ENCODE assay signal across 16 mouse cellular contexts in the genomic region with DNA sequence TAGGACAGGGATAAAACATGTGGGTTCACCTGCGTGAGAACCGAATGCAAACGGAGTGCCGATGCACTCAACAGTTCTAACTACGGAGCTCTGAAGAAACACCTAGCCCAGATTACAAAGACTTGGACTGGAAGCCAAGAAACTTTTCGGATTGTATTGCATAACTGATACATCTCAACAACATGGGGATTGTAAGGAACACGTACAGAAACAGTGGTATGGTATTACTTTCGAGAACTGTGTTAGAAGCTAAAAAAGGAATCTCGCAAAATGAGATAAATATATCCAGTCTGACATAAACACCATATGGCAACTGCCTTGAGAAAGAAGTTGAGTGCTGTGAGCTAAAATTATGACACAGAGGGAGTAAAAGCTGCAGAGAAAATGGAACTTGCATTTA.
DNase-seq lines count a peak whose midpoint lies in the region; ATAC-seq and TF ChIP-seq lines count a peak whose summit lies in the region.
"Had no signal": no experiment of that assay in that cellular context is flagged by ENCODE, and none has a peak within 500 bp of the region (broad histone marks: within the 10 kb centered on the region; RNA-seq: fewer than 3 reads in every experiment).

No protein-coding gene starts in this region.

- WGBS in heart, adult 2 months: 66% methylated on average over 9 of the region's 9 CpGs
- WGBS in heart, embryonic 16.5 days: 76% methylated on average over 9 of the region's 9 CpGs
- WGBS in lung, postnatal 0 days: 65% methylated on average over 9 of the region's 9 CpGs

- H3K27ac ChIP-seq in heart, adult 2 months: peak overlapping the region; percentile 80; the same call in 1 of the 2 replicates
- H3K27ac ChIP-seq in heart, embryonic 16.5 days (ENCODE audit: low read length): peak overlapping the region; percentile 74
- no peak overlapping the region for H3K27ac ChIP-seq in lung, postnatal 0 days (ENCODE audit: low read length)
- H3K27ac ChIP-seq: embryonic facial prominence, embryonic 10.5 days; forebrain, embryonic 13.5 days; liver, embryonic 14.5 days; midbrain, embryonic 12.5 days; neural tube, embryonic 12.5 days had no signal

- no peak overlapping the region for H3K9ac ChIP-seq in heart, adult 2 months (ENCODE audit: low read depth, low read length)
- H3K9ac ChIP-seq in heart, embryonic 16.5 days (ENCODE audit: low read length): peak overlapping the region; percentile 36; the same call in 1 of the 2 replicates
- H3K9ac ChIP-seq in lung, postnatal 0 days (replicated peaks; ENCODE audit: low read depth): no peak overlapping the region
- H3K9ac ChIP-seq: forebrain, embryonic 13.5 days; liver, embryonic 14.5 days; lung, embryonic 15.5 days; midbrain, embryonic 12.5 days; neural tube, embryonic 12.5 days had no signal

- H3K79me2 ChIP-seq in heart, adult 2 months (replicated peaks; ENCODE audit: control insufficient read depth, insufficient read depth, low read length): 0 out of 2 replicates have a peak, but pooled peaks cover 2% of the 10 kb centered on the region

- H3K36me3 ChIP-seq in heart, adult 2 months (ENCODE audit: control insufficient read depth, insufficient read depth, low read length): peaks cover 8% of the 10 kb centered on the region
- H3K36me3 ChIP-seq in heart, embryonic 16.5 days (ENCODE audit: control insufficient read depth, insufficient read depth): peaks cover 6% of the 10 kb centered on the region
- peaks cover 6% of the 10 kb centered on the region; the same call in 1 of the 2 replicates for H3K36me3 ChIP-seq in lung, postnatal 0 days (ENCODE audit: insufficient read depth, low read length)

- no peak overlapping the region for H3K4me3 ChIP-seq in heart, adult 2 months
- no peak overlapping the region for H3K4me3 ChIP-seq in heart, embryonic 16.5 days (ENCODE audit: low read length)
- no peak overlapping the region for H3K4me3 ChIP-seq in lung, postnatal 0 days (ENCODE audit: low read depth, low read length)
- H3K4me3 ChIP-seq: embryonic facial prominence, embryonic 10.5 days; forebrain, embryonic 13.5 days; lung, embryonic 15.5 days; midbrain, embryonic 12.5 days; neural tube, embryonic 12.5 days had no signal

- H3K9me3 ChIP-seq in heart, embryonic 16.5 days (replicated peaks; ENCODE audit: control insufficient read depth, low read length): no peaks in the 10 kb centered on the region
- no peaks in the 10 kb centered on the region for H3K9me3 ChIP-seq in lung, postnatal 0 days (ENCODE audit: low read length)
- H3K9me3 ChIP-seq: embryonic facial prominence, embryonic 10.5 days; forebrain, embryonic 13.5 days; lung, embryonic 15.5 days; midbrain, embryonic 12.5 days; neural tube, embryonic 12.5 days had no signal

- ATAC-seq in heart, embryonic 16.5 days (replicated peaks; ENCODE audit: extremely low read depth, insufficient read depth, low FRiP score): no peak
- ATAC-seq in lung, postnatal 0 days: no peak
- no peak for ATAC-seq in megakaryocyte, adult 5-6 weeks (ENCODE audit: poor library complexity, severe bottlenecking)
- ATAC-seq: forebrain, embryonic 13.5 days had no signal

- intact Hi-C loops in heart, adult 2 months (cut with DNase I): loop anchor here (2.0 to 10.0 kb wide), 6 partner anchors 15 to 313 kb away; partner anchors contain the start of gene Ppm1h
- intact Hi-C loops in heart, postnatal 14 days (cut with DNase I): loop anchor here (5.0 kb wide), 1 partner anchor 98 kb away; no protein-coding TSS in a partner anchor

- peaks cover 9% of the 10 kb centered on the region for H3K4me1 ChIP-seq in heart, adult 2 months (ENCODE audit: control insufficient read depth, insufficient read depth, low read length)
- H3K4me1 ChIP-seq in heart, embryonic 16.5 days (ENCODE audit: control insufficient read depth, insufficient read depth, low read length): peaks cover 38% of the 10 kb centered on the region
- peaks cover 5% of the 10 kb centered on the region; the same call in 1 of the 2 replicates for H3K4me1 ChIP-seq in lung, postnatal 0 days (ENCODE audit: insufficient read depth, low read depth, low read length)

- TF ChIP-seq EP300 in heart, adult 2 months (IDR thresholded peaks at IDR 0.05; ENCODE audit: insufficient read depth, low read depth, low read length): no peak
- no peak for TF ChIP-seq EP300 in lung, postnatal 0 days (IDR thresholded peaks at IDR 0.05)

- TF ChIP-seq CTCF in heart, adult 2 months (IDR thresholded peaks at IDR 0.05): no peak
- no peak for TF ChIP-seq CTCF in lung, postnatal 0 days (IDR thresholded peaks at IDR 0.05)

- no peaks in the 10 kb centered on the region for H3K27me3 ChIP-seq in heart, adult 2 months (ENCODE audit: control insufficient read depth, insufficient read depth, low read length)
- no peaks in the 10 kb centered on the region for H3K27me3 ChIP-seq in heart, embryonic 16.5 days (ENCODE audit: control insufficient read depth, insufficient read depth, low read length)
- no peaks in the 10 kb centered on the region for H3K27me3 ChIP-seq in lung, postnatal 0 days (replicated peaks; ENCODE audit: insufficient read depth, low read length)
- H3K27me3 ChIP-seq: forebrain, embryonic 13.5 days; lung, embryonic 15.5 days; midbrain, embryonic 12.5 days; neural tube, embryonic 12.5 days had no signal

- DNase-seq in heart, adult 2 months: no peak
- no peak for DNase-seq in heart, postnatal 14 days
- no peak for DNase-seq in heart, adult 18-20 months
- DNase-seq in lung, postnatal 0 days (ENCODE audit: low spot score): peak; percentile 58
- no peak for DNase-seq in lung, postnatal 25 days (ENCODE audit: low spot score)
- DNase-seq: cerebellum, adult 8-10 months; gastrocnemius, postnatal 10 days; kidney, adult 11 months had no signal

- TF ChIP-seq POLR2A in heart, adult 2 months (IDR thresholded peaks at IDR 0.05; ENCODE audit: insufficient read depth, low read depth, low read length): no peak

- peak overlapping the region; percentile 36 for H3K4me2 ChIP-seq in heart, embryonic 16.5 days (ENCODE audit: low read depth, low read length)
- H3K4me2 ChIP-seq in lung, postnatal 0 days (replicated peaks; ENCODE audit: low read depth, low read length): no peak overlapping the region
- H3K4me2 ChIP-seq: forebrain, embryonic 13.5 days; lung, embryonic 15.5 days; midbrain, embryonic 12.5 days; neural tube, embryonic 12.5 days had no signal
